Mouse (Mus musculus) liver, embryonic 14.5 days (tissue): Measurements from ENCODE around the gene Fbxo47.

ENCODE experiments used
- CTCF ChIP-seq: IDR thresholded peaks from 2 replicates; pipeline ENCODE4 v1.5.1; 2016; ENCODE audit warnings: antibody characterized with exemption, low read depth, control low read depth
- EP300 ChIP-seq: IDR thresholded peaks from 2 replicates; pipeline ENCODE4 v1.6.1; 2016; ENCODE audit warnings: antibody characterized with exemption, low read depth

- TF ChIP-seq EP300 (no peak), CTCF (no peak)
These were observed 21.8 kb downstream of the Fbxo47 start for GRCm38 (mm10) chr11:97862148-97862547.
